Mouse (Mus musculus): Measurements from ENCODE around the gene Faap20. TPM values are rescaled to one million over a fixed set of nuclear protein-coding genes. Genes with fewer than 3 reads are reported as not detected.
"Not testable (repeated sequence)": the region's sequence is repeated elsewhere in the genome, so short reads cannot be mapped to it uniquely, and the experiment has no call there.

The Faap20 gene
- polyA plus RNA-seq, 1 experiment: 18.7 TPM

DNA sequence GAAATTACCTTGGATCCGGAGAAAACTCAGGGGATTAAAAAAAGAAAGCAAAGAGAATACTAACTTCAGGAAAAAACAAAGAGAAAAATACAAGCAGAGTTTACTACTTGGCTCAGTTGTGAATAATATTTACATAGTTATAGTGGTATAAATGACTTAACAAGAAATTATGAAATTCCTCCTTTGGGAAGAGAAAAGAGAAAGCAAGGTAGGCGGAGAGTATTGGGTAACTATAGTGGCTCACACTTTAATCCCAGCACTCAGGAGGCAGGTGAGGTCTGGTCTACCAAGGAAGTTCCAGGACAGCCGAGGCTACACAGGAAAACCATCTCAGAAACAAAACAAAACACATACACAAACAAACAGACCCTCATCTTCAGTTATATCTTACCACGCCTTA lies 21.6 kb upstream of the Faap20 start:
- H3K4me3 ChIP-seq (ENCODE audit: insufficient read depth, low read depth, low read length): no peak overlapping the region
- H3K4me1 ChIP-seq (ENCODE audit: control insufficient read depth, insufficient read depth, insufficient read length, low read length): no peaks in the 10 kb centered on the region
- no peak overlapping the region for H3K27ac ChIP-seq (replicated peaks; ENCODE audit: low read depth, low read length)

DNA sequence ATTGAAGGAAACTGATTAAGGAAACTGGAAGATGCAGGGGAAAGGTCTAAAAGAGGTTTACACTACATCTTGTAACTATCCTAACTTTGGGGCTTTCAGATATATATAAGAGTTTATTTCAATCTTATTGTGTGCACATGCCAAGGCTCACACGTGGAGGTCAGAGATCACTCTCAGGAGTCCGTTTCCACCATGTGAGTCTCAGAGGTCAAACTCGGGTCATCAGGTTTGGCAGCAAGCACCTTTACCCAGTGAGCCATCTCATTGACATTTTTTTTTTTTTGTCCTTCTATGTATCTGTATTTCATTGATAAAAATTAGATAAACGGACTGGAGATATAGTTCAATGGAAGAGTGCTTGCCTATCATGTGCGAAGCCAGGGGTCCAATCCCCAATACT lies 21.1 kb upstream of the Faap20 start:
- Histone ChIP-seq H3K4me1 (ENCODE audit: control insufficient read depth, insufficient read depth, insufficient read length, low read length) (peaks cover 3% of the 10 kb centered on the region), H3K27ac (replicated peaks; ENCODE audit: low read depth, low read length) (no peak overlapping the region), H3K4me3 (ENCODE audit: insufficient read depth, low read depth, low read length) (no peak overlapping the region)

DNA sequence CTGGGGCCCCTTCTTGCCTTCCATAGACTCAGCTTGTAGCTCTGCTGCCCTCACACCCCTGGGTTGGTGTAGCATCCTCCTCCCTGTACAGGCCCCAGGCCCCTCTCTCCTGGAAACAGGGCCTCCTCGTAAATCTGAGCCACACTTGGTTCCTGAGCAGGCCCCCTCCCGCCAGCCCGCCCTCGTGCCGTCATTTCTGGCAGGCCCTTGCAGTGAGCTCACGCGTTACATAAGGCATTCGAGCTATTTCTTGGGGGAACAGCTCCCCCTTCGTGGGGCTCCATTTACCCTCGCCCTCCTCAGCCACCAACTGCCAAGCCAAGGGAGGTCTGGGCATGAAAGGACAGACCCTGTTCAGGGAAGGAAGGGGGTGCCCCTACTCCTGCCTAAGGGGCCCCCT lies 15.7 kb upstream of the Faap20 start:
- Histone ChIP-seq H3K4me1 (ENCODE audit: control insufficient read depth, insufficient read depth, insufficient read length, low read length) (peaks cover 26% of the 10 kb centered on the region), H3K4me3 (ENCODE audit: insufficient read depth, low read depth, low read length) (no peak overlapping the region)

DNA sequence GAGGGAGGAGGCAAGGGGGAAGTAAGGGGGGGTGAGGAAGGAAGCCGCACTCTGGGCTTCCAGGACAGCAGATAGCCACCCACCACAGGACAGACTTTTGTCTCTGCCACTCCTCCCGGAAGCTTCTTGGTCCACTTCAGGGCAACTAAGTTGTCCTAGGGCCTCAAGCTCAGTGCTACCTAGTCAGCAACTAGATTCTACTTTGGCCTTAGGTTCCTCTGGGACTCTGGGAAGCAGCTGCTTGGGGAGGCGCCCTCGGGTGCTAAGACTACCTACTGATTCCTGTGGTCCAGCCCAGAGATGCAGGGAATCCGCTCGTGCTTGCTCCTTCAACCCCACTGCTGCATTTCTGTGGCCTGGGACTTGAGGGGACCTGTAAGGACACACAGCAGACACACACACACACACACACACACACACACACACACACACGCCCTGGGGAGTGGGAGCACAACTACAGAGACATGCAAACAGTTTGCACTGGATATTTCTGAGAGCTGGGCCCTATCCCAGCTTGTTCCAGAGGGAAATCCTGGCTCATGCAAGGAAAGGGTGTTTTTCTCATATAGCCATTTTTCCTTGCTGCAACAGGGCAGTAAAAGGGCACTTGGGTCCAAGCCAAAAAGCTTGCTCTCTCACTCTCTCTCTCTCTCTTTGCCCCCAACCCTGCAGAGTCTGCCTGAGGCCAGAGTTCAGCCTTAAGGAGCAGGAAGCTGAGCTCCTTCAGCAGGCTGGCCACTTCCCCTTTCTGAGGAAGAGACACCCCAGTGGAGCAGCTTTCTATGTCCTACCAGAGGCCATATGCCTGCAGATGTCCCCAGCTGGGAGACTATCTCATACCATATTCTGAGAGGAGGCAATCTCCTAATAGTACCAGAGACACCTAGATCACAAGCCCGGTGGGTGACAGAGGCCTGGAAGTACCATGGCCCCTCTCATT lies 15.0 kb upstream of the Faap20 start:
- Histone ChIP-seq H3K4me1 (ENCODE audit: control insufficient read depth, insufficient read depth, insufficient read length, low read length) (peaks cover 26% of the 10 kb centered on the region), H3K4me3 (ENCODE audit: insufficient read depth, low read depth, low read length) (peak overlapping the region; percentile 19; the same call in 1 of the 2 replicates), H3K27ac (replicated peaks; ENCODE audit: low read depth, low read length) (peak overlapping the region; percentile 96)

More for the DNA sequence above, 15.7 kb upstream of the Faap20 start:
- H3K27ac ChIP-seq (replicated peaks; ENCODE audit: low read depth, low read length): peak overlapping the region; percentile 96

DNA sequence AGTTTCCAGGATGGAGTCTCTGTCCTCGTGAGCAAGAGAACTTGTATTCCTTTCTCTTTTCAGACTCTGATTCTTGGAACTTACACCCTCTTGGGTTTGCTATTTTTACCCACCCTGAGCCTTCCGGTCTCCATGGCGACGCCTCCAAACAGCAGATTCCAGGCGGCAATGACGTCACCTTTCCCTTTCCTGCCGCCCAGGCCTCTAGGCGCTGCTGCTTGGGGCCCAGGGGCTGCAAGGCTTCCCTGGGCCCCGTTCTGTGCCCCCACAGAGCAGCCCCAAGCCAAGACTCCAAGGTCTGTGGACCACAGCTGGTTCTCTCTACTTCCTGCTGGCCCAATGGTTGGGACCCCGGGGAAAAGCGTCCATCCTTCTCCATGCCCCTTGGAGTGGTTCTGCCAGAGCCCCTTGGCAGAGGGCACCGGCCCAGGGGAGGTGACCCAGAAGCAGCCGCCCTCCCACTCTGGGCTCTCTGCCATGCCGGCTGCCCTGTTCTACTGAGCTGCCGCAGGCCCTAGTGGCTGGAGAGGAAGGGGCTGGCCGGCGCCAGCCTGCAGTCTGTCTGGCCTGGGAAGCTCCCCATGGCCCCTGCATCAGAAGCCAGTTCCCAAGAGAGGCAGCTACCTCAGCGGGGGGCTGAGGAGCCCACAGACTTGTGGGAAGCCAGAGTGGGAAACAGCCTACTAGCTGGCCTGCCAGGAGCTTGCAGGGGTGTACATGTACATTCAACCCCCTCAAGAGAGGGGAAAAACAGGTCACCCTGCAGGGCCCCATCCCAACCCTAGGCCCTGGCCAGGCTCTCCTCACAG lies 14.1 kb upstream of the Faap20 start:
- Histone ChIP-seq H3K27ac (replicated peaks; ENCODE audit: low read depth, low read length) (peak overlapping the region; percentile 97), H3K4me1 (ENCODE audit: control insufficient read depth, insufficient read depth, insufficient read length, low read length) (peaks cover 26% of the 10 kb centered on the region)

DNA sequence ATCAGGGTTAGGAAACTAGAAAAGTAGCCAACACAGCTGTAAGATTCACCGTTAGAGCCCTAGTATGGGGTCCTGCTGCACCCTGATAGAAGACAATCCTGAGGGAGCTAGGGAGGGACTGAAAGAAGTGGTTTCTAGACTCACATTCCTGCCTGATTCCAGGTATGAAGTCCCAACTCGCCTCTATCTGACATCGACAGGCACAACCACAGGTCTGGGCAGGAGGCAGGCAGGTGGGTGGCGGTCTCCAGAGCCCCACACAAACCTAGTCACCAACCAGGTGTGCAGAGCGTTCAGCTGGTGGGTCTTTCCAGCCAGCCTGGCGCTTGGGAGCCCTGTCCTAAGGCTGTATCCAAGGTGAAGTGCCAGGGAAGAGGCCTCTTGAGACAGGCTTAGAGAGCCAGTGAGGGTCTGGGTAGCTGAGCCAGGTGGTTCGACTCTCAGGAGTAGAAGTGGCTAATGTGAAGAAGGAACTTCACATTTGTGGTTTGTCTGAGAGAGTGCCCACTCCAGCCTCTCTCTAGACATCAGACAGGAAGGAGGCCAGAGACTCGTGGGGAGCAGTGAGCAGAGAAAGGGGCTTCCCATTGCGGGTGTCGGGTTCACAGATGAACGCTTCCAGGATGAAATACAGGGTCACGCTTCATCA lies 12.7 kb upstream of the Faap20 start:
- no peak overlapping the region for H3K4me3 ChIP-seq (ENCODE audit: insufficient read depth, low read depth, low read length)
- H3K27ac ChIP-seq (replicated peaks; ENCODE audit: low read depth, low read length): no peak overlapping the region
- peaks cover 26% of the 10 kb centered on the region for H3K4me1 ChIP-seq (ENCODE audit: control insufficient read depth, insufficient read depth, insufficient read length, low read length)

More for the DNA sequence above, 14.1 kb upstream of the Faap20 start:
- H3K4me3 ChIP-seq (ENCODE audit: insufficient read depth, low read depth, low read length): peak overlapping the region; percentile 43

DNA sequence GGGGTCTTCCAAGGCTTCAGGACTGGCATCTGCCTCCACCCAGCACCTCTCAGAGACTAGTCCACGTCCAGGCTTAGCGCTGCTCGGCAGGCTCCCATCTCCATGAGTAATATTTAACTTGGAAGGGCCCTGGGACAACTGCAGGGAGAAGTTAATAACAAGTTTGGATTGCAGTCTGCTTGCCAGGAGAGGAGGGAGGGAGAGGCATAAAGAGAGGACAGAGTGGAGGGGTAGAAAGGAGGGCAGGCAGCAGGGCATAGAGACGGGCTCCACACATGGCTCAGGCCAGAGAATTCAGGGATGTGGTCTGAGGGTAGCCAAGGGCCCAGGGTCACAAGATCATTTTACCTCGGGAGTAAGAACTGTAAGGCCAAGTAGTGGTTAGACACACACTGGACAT lies 11.3 kb upstream of the Faap20 start:
- no peak overlapping the region for H3K4me3 ChIP-seq (ENCODE audit: insufficient read depth, low read depth, low read length)
- H3K4me1 ChIP-seq (ENCODE audit: control insufficient read depth, insufficient read depth, insufficient read length, low read length): peaks cover 24% of the 10 kb centered on the region
- no peak overlapping the region for H3K27ac ChIP-seq (replicated peaks; ENCODE audit: low read depth, low read length)

DNA sequence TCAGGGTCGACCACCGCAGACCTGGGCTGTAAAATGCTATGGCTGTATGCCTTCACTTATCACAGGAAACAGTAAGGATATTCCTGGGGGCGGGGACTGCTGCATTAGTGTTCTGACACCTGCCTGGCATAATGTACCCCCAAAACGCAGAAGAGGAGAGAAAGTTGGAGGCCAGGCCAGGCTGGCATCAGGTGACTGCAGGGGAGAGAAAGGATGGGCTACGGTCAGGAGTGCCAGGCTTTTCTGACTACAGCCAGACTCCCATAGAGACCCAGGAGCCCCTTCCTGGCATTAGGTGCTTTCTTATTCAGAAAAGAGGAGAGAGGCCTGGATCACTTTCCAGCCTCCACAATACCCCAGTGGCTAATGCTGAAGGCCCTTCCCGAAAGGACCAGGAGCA lies 10.1 kb upstream of the Faap20 start:
- Histone ChIP-seq H3K27ac (replicated peaks; ENCODE audit: low read depth, low read length) (no peak overlapping the region), H3K4me3 (ENCODE audit: insufficient read depth, low read depth, low read length) (no peak overlapping the region), H3K4me1 (ENCODE audit: control insufficient read depth, insufficient read depth, insufficient read length, low read length) (peaks cover 12% of the 10 kb centered on the region)

DNA sequence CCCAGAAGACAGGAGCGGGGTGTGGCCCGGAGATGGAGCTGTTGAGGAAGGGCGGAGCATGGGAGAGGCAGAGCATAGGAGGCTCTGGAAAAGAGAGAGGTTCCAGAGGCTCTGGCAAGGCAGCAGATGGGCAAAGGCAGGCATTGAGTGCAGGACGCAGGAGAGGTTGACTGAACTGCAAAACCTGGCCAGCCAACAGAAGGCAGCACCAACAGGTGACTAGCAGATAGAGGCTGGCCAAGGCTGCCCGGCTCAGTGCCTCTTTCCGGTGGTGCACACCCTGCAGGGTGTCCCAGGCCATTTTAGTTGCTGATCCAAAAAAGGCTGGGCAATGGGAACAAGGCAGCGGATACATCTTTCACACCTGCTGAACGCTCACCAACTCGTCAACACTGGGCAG lies 7.8 kb upstream of the Faap20 start:
- H3K4me3 ChIP-seq (ENCODE audit: insufficient read depth, low read depth, low read length): no peak overlapping the region
- peaks cover 5% of the 10 kb centered on the region; the same call in 1 of the 2 replicates for H3K4me1 ChIP-seq (ENCODE audit: control insufficient read depth, insufficient read depth, insufficient read length, low read length)
- H3K27ac ChIP-seq (replicated peaks; ENCODE audit: low read depth, low read length): no peak overlapping the region

DNA sequence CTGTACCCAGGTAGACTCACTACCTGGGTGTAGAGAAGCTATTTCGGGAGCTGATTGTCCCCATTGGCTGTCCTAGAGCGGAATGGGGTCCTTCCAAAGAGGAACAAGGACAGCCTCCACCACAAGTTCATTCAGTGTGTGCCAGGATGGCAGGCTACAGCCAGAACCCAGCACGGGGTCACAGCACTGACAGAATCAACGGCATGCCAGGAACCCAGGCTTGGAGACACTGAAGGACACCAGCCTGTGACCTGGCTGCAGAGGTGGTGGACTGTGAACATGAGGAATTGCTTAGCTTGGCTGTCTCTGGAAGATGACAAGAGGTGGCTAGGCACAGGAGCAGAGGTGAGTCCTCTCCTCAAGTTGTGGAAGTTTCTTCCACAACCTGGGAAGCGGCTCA lies 7.3 kb upstream of the Faap20 start:
- Histone ChIP-seq H3K4me3 (ENCODE audit: insufficient read depth, low read depth, low read length) (no peak overlapping the region), H3K27ac (replicated peaks; ENCODE audit: low read depth, low read length) (no peak overlapping the region), H3K4me1 (ENCODE audit: control insufficient read depth, insufficient read depth, insufficient read length, low read length) (peaks cover 5% of the 10 kb centered on the region; the same call in 1 of the 2 replicates)

DNA sequence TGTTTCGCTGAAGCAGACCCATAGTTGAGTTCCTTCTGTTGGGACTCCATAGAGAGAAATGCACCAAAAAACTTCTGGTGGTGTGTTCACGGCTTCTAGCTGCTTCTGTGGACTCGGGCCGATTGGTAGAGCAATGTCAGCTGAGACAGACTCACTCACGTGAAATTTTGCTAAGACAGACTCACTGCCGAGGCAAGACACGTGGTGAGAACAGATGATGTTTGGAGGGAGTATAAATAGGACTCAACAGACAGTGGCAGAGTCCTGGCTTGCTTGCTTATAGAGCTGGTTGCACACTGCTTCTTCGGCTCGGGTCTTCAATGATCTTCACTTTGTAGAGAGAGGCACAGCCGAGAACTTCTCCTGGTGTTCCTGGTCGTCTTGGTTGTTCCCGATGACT lies 6.4 kb upstream of the Faap20 start:
- Histone ChIP-seq H3K27ac (replicated peaks; ENCODE audit: low read depth, low read length) (no peak overlapping the region), H3K4me1 (ENCODE audit: control insufficient read depth, insufficient read depth, insufficient read length, low read length) (peaks cover 5% of the 10 kb centered on the region; the same call in 1 of the 2 replicates), H3K4me3 (ENCODE audit: insufficient read depth, low read depth, low read length) (no peak overlapping the region)

DNA sequence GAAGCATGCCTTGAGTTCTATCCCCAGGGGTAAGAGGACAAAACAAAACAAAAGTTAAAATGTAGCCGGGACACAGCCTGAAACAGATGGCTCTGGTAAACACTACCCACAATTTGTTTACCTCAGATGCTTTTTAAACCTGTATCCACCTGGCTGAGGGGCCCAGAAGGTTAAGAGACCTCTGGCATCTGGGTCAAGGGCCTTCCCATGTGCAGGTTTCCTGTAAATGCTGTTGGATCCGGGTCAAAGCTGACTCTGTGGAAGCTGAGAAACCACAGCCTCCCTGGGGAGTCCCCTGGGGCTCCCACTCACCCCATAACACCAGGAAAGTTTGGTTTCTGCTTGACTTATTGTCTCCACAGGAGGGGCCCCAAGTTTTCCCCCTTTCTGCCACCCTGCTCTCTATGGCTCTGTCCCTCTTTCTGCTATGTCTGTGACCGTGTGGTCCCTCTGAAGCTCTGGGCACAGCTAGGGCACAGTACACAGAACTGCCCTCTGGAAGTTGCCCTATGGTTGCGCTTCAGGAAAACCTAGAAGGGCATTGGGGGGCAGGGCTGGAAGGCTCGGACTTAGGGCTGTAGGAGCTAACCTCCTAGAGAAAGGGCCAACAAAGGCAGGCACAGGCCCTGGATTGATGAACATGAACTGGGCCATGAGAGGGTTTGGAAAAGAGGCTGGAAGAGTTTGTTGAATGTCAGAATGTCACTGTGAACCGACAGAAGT lies 3.7 kb upstream of the Faap20 start:
- Histone ChIP-seq H3K4me1 (ENCODE audit: control insufficient read depth, insufficient read depth, insufficient read length, low read length) (peaks cover 11% of the 10 kb centered on the region), H3K27ac (replicated peaks; ENCODE audit: low read depth, low read length) (no peak overlapping the region), H3K4me3 (ENCODE audit: insufficient read depth, low read depth, low read length) (no peak overlapping the region)

DNA sequence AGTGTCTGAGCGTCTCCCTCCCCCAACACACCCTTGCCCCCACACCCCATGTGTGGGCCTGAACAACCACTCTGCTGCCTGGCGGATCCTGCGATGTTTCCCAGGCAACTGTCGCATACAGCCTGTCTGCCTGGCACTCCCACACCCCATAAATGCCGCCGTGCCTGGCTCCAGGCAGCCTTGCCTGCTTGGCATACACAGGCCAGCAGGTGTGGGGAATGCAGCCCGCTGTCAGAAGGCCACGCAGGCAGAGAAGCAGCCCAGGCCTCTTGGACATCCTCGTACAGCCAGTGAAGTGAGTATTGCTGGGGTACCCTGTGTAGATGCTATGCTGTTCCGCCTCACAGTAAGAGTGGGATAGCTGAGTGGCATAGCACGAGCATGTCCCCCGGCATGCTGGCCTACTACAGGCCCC lies 2.9 kb upstream of the Faap20 start:
- no peak overlapping the region for H3K4me3 ChIP-seq (ENCODE audit: insufficient read depth, low read depth, low read length)
- H3K27ac ChIP-seq (replicated peaks; ENCODE audit: low read depth, low read length): no peak overlapping the region

DNA sequence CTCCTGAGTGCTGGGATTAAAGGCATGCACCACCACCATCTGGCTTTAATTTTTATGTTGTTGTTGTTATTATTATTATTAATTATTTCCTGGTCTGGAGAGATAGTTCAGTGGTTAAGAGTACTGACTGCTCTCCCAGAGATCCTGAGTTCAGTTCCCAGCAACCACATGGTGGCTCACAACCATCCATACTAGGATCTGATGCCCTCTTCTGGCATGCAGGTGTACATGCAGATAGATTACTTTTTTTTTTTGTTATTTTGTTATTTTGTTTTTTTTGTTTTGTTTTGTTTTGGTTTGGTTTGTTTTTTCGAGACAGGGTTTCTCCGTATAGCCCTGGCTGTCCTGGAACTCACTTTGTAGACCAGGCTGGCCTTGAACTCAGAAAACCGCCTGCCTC lies 1.5 kb upstream of the Faap20 start:
- not testable (repeated sequence) for H3K4me3 ChIP-seq (ENCODE audit: insufficient read depth, low read depth, low read length); H3K27ac ChIP-seq (replicated peaks; ENCODE audit: low read depth, low read length)
- H3K4me1 ChIP-seq (ENCODE audit: control insufficient read depth, insufficient read depth, insufficient read length, low read length): peaks cover 11% of the 10 kb centered on the region

More for the DNA sequence above, 2.9 kb upstream of the Faap20 start:
- peaks cover 11% of the 10 kb centered on the region for H3K4me1 ChIP-seq (ENCODE audit: control insufficient read depth, insufficient read depth, insufficient read length, low read length)

All from brown adipose tissue, adult 24 weeks (tissue).